Mouse (Mus musculus): ENCODE measurements around the gene Foxf1. TPM values are rescaled to one million over a fixed set of nuclear protein-coding genes. Genes with fewer than 3 reads are reported as not detected.

Foxf1 gene
- polyA plus RNA-seq, 1 experiment from 2014 or later: 1.0 TPM

DNA sequence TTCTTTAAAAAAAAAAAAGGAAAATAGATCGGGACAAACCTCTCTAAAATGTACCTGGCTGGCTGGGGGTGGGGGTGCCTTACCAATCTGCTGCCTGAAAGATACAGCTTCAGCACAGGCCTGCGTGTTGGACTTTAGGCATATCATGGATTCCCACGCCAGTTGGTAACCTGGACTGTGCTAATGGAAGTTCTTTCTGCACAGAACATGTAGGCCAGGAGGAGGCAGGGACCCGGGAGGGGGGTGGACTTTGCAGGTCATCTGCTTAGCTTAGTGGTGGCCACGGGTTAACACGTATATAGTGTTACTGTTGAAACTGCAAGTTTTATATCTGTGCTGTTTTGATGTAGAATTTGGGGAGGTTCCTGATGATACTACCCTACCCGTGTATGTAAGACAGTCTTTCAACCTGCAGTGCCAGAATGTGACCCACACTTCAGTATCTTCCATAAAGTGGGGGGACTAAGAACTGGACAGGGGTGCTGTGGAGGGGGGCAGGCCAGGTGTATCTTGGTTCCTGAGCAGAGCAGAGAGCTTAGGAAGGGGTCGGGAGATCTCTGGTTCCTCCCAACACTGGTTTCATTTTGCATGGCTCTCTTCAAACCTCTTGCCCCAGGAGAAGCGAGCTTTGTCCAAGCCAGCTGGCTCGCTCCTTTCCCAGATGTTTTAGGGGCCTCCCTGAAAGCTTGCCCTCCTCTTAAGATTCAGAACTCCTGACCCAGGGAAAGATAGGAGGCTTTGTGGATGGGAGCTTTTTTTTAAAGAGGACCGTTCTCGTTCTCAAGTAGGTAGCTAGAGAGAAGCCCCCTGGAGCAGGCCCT, 35.7 kb downstream of the Foxf1 start:
- no peak overlapping the region for H3K27ac ChIP-seq
- H3K27me3 ChIP-seq (replicated peaks): peaks cover 94% of the 10 kb centered on the region
- H3K9me3 ChIP-seq: no peaks in the 10 kb centered on the region
- no peak overlapping the region for H3K4me2 ChIP-seq
- no peaks in the 10 kb centered on the region for H3K36me3 ChIP-seq (replicated peaks)
- no peak overlapping the region for H3K9ac ChIP-seq
- no peak overlapping the region for H3K4me3 ChIP-seq
- WGBS: 5% methylated on average over 12 of the region's 12 CpGs
- peaks cover 19% of the 10 kb centered on the region for H3K4me1 ChIP-seq
- no peak for ATAC-seq (replicated peaks)

DNA sequence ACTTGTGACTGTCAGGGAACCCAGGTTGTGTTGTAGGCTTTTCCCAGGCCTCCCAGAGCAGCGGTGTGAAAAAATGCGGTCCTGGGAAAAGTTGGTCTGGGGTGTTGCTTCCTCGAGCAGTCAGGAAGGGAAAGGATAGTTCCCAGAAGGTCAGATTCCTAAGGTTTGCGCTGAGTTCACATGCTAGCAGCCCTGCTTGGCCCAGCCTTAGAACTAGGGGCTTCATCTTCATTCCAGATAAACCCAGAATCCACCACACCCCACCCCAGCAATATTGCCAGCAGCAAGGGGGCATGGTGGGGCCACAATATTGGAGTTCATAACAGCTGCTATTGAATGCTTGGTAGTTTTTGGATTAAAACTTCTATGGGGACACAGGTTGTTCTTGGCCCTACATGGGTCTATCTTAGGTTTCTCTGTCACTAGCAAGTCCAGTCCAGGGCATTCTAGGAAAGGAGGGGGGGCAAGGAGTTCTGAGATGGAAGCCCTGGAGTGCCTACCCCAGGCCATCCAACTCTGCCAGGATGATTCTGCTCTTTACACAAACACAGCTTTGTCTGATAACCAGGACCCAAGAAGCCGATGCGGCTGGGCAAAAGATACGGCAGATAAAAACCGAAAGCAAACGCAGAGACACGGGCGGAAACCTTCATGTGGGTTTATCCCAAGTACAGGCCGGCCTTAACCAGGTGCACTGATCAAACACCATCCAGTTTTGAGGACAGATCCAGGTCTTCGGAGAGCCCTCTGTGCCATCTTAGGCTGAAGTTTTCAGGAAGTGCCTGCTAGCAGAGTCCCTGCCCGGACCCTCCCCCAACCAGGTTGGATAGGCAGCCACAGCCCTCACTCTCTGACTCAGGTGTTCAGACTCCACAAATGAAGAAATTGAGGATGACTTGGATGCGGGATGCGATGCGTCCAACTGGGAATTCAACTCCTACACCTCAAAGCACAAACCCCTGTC, 36.6 kb downstream of the Foxf1 start:
- H3K4me2 ChIP-seq: no peak overlapping the region
- WGBS: 4% methylated on average over 17 of the region's 17 CpGs
- ATAC-seq (replicated peaks): no peak

DNA sequence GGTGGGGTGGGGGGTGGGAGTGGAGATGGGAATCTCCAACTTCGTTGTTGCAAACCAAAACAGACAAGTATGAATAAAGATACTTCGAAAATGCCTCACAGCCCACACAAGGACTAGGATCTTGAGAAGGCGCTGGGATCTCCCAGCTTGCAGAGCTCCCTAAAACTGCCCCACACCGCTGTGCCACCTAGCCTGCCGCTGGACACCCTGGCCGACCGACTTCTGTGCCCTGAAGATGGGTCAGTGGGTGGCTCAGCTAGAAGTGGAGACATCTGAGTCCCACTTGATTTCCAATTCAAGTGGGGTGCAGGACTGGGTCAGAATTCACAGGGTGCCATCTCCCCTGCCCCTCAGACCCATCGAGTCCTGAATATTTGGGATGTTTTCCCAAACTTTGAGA, 37.5 kb downstream of the Foxf1 start:
- Histone ChIP-seq H3K4me3 (no peak overlapping the region), H3K9me3 (no peaks in the 10 kb centered on the region), H3K9ac (no peak overlapping the region), H3K36me3 (replicated peaks) (no peaks in the 10 kb centered on the region), H3K4me1 (peaks cover 11% of the 10 kb centered on the region; the same call in 1 of the 2 replicates), H3K27ac (no peak overlapping the region), H3K27me3 (replicated peaks) (peaks cover 94% of the 10 kb centered on the region), H3K4me2 (no peak overlapping the region)
- ATAC-seq (replicated peaks): no peak
- 10% methylated on average over 8 of the region's 8 CpGs for WGBS

More for the DNA sequence above, 36.6 kb downstream of the Foxf1 start:
- no peak overlapping the region for H3K27ac ChIP-seq
- H3K9me3 ChIP-seq: no peaks in the 10 kb centered on the region
- H3K4me3 ChIP-seq: no peak overlapping the region
- H3K4me1 ChIP-seq: peaks cover 19% of the 10 kb centered on the region
- no peaks in the 10 kb centered on the region for H3K36me3 ChIP-seq (replicated peaks)
- peaks cover 94% of the 10 kb centered on the region for H3K27me3 ChIP-seq (replicated peaks)
- no peak overlapping the region for H3K9ac ChIP-seq

DNA sequence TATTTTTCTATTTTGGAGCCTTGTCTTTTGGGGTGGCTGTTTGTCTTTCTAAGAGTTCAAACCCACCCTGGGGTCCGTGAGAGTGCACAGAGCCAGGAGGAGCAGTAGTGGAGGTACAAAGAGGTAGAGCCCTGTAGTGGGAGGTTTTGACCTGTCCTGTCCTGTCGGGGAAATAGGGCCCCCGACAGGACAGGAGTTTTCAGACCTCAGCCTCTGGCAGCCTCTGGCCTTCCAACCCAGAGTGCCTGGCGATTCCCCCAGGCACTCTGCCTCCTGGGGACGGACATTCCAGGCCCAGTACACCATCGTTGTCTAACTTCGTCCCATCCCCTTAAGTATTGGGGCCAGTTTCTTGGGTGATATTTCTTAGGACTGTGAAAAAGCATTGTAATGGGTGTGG, 38.2 kb downstream of the Foxf1 start:
- H3K36me3 ChIP-seq (replicated peaks): no peaks in the 10 kb centered on the region
- H3K9ac ChIP-seq: no peak overlapping the region
- H3K27ac ChIP-seq: no peak overlapping the region
- H3K4me1 ChIP-seq: peaks cover 6% of the 10 kb centered on the region; the same call in 1 of the 2 replicates
- no peak overlapping the region for H3K4me3 ChIP-seq
- peaks cover 93% of the 10 kb centered on the region for H3K27me3 ChIP-seq (replicated peaks)
- WGBS: 2% methylated on average over 7 of the region's 7 CpGs
- ATAC-seq (replicated peaks): no peak
- H3K4me2 ChIP-seq: no peak overlapping the region
- no peaks in the 10 kb centered on the region for H3K9me3 ChIP-seq

DNA sequence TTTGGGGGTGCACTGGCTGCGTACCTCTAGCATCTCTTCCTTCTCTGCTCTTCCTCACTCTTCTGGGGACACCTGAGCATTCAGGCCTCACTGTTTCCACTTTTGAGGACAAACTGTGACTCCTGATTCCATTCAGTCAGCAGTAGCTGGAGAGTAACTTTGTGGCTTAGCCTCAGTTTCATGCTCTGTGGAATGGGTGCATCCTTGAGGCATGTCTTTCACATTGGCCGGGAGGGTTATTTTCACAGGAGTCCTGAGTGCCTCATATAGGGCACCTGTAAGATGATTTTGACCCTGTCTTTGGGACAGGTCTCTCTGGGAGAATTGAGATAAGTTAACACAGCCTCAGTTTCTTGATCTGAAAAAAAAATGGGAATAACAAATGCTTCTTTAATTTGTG, 38.9 kb downstream of the Foxf1 start:
- no peaks in the 10 kb centered on the region for H3K9me3 ChIP-seq
- H3K27ac ChIP-seq: no peak overlapping the region
- H3K4me2 ChIP-seq: no peak overlapping the region
- 42% methylated on average over 2 of the region's 2 CpGs for WGBS
- H3K9ac ChIP-seq: no peak overlapping the region
- no peak for ATAC-seq (replicated peaks)
- H3K27me3 ChIP-seq (replicated peaks): peaks cover 92% of the 10 kb centered on the region
- no peaks in the 10 kb centered on the region for H3K36me3 ChIP-seq (replicated peaks)
- H3K4me3 ChIP-seq: no peak overlapping the region
- peaks cover 6% of the 10 kb centered on the region for H3K4me1 ChIP-seq

DNA sequence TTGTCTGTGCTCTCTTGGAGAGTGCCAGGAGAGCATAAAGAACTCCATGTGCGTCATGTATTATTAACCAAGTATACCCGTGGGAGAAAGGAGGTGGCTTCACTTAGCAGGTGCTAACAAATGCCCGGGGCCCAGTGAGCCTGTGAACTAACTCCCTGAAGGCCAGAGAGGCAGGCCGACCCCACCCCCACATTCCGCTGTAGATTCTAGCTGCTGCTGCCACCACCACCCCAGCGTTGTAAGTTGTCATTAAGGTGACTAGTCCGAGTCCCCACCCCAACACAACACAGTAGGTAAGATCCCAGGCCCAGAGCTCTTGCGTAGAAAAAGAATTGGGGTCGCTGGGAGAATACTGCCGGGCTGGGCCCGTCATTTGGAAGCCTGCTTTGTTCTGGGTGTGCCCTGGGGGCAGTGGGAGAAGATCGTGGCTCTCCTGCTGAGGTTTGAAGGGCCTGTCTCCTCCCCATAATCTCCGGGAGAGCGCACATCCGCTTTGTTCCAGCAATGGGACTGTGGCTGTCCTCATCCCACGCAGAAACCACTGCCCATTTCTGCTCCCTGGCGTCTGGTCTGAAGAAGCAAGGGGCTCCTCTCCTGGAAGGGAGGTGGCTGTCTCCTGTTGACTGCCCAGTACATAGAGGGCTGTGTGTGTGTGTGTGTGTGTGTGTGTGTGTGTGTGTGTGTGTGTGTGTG, 40.5 kb downstream of the Foxf1 start:
- no peak overlapping the region for H3K27ac ChIP-seq
- peaks cover 18% of the 10 kb centered on the region for H3K4me1 ChIP-seq
- no peaks in the 10 kb centered on the region for H3K9me3 ChIP-seq
- H3K4me2 ChIP-seq: no peak overlapping the region
- H3K36me3 ChIP-seq (replicated peaks): no peaks in the 10 kb centered on the region
- no peak for ATAC-seq (replicated peaks)
- no peak overlapping the region for H3K4me3 ChIP-seq
- WGBS: 3% methylated on average over 17 of the region's 17 CpGs
- no peak overlapping the region for H3K9ac ChIP-seq
- H3K27me3 ChIP-seq (replicated peaks): peaks cover 97% of the 10 kb centered on the region

DNA sequence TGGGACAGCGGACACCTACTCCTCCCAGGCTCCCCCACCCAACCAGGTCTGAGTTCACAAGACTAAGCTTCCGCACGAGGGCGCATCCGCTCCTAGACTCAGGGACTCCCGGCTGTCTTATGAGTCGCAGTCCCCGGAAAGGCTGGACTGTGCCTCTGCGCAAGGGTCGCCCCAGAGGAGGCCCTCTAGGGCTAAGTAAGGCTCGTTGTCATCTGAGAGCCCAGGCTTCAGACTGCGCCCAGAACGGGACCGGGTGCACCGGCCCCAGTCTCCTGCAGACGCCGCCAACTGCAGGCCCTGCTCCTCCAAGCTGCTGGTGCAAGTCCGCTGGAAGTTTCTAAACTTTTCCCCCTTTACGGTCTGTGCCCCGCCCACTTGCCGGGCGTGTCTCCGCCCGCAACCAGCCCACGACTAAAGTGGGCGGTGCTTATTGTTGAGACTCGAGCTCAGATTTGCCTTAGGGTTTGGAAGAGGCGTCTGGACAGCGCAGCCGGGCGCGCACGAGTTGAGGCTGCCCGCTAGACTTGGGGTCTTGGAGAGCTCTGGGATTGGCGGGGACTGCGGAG, 41.2 kb downstream of the Foxf1 start:
- H3K36me3 ChIP-seq (replicated peaks): no peaks in the 10 kb centered on the region
- H3K27me3 ChIP-seq (replicated peaks): peaks cover 97% of the 10 kb centered on the region
- H3K4me1 ChIP-seq: peaks cover 18% of the 10 kb centered on the region
- peak overlapping the region; percentile 33 for H3K4me2 ChIP-seq
- WGBS: under 1% methylated on average over 35 of the region's 36 CpGs
- H3K9ac ChIP-seq: no peak overlapping the region
- no peak overlapping the region for H3K27ac ChIP-seq
- H3K9me3 ChIP-seq: no peaks in the 10 kb centered on the region
- 0 out of 2 replicates have a peak, but pooled peaks have one; percentile 42 for ATAC-seq (replicated peaks)
- H3K4me3 ChIP-seq: peak overlapping the region; percentile 2; the same call in 1 of the 2 replicates

DNA sequence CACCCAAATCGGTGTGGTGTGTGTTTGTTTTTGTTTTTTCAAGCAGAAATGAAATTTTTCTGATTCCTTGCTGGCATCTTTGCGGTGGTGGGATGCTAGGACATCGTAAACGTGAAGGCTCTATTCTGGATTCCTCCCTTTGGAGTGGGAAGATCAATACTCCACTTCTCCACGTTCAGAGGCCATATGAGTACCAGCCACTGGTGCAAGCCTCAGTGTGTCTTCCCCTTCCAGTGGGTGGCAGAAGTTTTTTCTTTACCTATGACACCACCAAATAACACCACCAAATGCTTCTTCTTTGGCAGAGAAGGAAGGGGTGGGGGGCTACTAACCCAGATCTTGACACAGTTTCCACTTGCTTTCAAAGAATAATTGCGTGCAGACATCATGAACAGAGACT, 42.0 kb downstream of the Foxf1 start:
- 6% methylated on average over 6 of the region's 6 CpGs for WGBS
- H3K36me3 ChIP-seq (replicated peaks): no peaks in the 10 kb centered on the region
- peaks cover 18% of the 10 kb centered on the region for H3K4me1 ChIP-seq
- no peak overlapping the region for H3K4me3 ChIP-seq
- no peak overlapping the region for H3K27ac ChIP-seq
- H3K27me3 ChIP-seq (replicated peaks): peaks cover 97% of the 10 kb centered on the region
- H3K9me3 ChIP-seq: no peaks in the 10 kb centered on the region
- H3K9ac ChIP-seq: no peak overlapping the region
- H3K4me2 ChIP-seq: no peak overlapping the region
- ATAC-seq (replicated peaks): no peak

DNA sequence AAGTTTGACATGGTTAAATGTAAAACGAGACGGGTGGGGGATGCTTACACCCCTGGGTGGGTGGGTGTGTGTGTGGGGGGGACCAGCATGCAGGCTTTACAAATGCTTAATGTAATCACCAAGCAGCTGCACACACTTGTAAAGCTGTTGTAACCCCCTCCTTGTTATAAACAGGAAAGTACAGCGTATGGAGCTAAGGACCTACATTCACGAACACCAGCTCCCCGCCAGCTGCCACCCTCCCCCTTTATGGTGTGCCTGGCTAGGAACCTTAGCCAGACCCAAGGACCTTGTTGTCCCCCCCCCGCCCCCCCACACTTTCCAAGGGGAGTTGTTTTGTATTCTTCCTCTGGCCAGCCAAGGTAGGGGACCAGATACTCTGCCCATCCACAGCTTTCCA, 42.5 kb downstream of the Foxf1 start:
- 2% methylated on average over 6 of the region's 6 CpGs for WGBS
- Histone ChIP-seq H3K4me1 (peaks cover 18% of the 10 kb centered on the region), H3K36me3 (replicated peaks) (no peaks in the 10 kb centered on the region), H3K9me3 (no peaks in the 10 kb centered on the region), H3K9ac (no peak overlapping the region), H3K4me3 (no peak overlapping the region), H3K4me2 (no peak overlapping the region), H3K27ac (no peak overlapping the region), H3K27me3 (replicated peaks) (peaks cover 95% of the 10 kb centered on the region)
- ATAC-seq (replicated peaks): no peak

DNA sequence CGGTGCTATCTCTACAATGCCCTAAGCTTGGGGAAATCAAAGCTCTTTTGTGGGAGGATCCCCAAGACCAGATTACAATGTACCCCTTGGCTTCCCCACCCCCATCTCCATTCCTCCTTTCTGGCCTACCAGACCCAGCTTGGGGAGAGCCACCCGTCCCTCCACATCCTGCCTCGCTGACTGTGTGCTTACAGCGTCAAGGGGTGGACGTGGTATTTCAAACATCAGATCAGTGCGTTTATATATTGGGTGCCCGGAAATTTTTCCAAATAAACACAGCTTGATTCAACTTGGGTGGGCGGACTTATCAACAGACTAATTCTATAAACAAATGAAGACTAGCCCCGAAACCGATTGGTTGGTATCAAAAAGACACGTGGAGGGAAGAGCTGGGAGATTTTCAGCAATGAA, 43.1 kb downstream of the Foxf1 start:
- Histone ChIP-seq H3K4me1 (peaks cover 18% of the 10 kb centered on the region), H3K27me3 (replicated peaks) (peaks cover 95% of the 10 kb centered on the region), H3K36me3 (replicated peaks) (no peaks in the 10 kb centered on the region), H3K4me2 (no peak overlapping the region), H3K9me3 (no peaks in the 10 kb centered on the region), H3K4me3 (no peak overlapping the region), H3K27ac (no peak overlapping the region), H3K9ac (no peak overlapping the region)
- 3% methylated on average over 11 of the region's 11 CpGs for WGBS
- ATAC-seq (replicated peaks): no peak

DNA sequence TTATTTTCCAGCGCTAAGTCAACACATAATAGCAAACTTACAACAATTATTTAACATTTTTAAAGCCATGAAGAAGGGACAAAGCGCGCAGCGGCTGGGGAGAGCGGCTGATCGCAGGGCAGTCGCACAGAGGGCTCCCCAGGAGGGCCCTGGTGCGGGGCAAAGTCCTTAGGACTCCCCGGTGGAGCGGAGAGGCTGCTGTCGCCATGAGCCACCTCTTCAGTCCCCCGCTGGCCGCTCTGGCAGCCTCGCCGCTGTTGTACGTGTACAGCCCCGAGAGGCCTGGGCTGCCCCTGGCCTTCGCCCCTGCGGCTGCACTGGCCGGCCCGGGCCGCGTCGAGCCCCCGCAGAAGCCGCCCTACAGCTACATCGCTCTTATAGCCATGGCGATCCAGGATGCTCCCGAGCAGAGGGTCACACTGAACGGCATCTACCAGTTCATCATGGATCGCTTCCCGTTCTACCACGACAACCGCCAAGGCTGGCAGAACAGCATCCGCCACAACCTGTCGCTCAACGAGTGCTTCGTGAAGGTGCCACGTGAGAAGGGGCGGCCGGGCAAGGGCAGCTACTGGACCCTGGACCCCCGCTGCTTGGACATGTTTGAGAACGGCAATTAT, 43.7 kb downstream of the Foxf1 start, which contains the start of gene Foxl1:
Gene Foxl1 (plus strand): TSS at position 185 of the 620 bp plus-strand sequence.
- Histone ChIP-seq H3K4me3 (peak within 1 kb of the TSS; percentile 18), H3K27ac (no peak within 1 kb of the TSS), H3K27me3 (replicated peaks) (peaks cover 92% of the 10 kb centered on the region), H3K36me3 (replicated peaks) (no peaks in the 10 kb centered on the region), H3K4me1 (peaks cover 18% of the 10 kb centered on the region), H3K9me3 (no peaks in the 10 kb centered on the region), H3K9ac (no peak within 1 kb of the TSS; the same call in 1 of the 2 replicates), H3K4me2 (peak within 1 kb of the TSS; percentile 29)
- WGBS: 1% methylated on average over 43 of the region's 43 CpGs
- ATAC-seq (replicated peaks): no peak
